Mouse (Mus musculus) lung, postnatal 0 days (tissue): Measurements from ENCODE around the gene Zbtb22.

ENCODE experiments used
- CTCF ChIP-seq: IDR thresholded peaks from 2 replicates; pipeline ENCODE4 v1.5.1; 2016; ENCODE audit warnings: antibody characterized with exemption, mild to moderate bottlenecking
- EP300 ChIP-seq: IDR thresholded peaks from 2 replicates; pipeline ENCODE4 v1.6.1; 2016; ENCODE audit warnings: antibody characterized with exemption, mild to moderate bottlenecking, control low read depth

DNA sequence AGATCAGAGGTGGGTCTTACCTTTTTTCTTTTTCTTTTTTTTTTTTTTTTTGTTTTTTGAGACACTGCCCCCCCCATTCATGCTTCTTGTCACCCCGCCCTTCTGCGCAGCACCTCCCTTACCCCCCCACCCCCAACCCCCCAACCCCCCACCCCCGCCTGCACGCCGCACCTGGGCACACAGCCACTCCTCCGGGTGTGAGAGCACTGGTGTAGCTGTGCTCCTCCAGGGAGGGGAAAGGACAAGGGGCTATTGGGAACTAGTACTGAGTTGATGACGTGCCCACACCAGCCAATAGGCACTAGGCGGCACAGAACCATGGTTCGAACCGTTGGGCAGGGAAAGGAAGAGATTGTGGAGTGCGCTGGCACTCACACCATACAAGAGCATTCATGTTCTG, 41.3 kb upstream of the Zbtb22 start:
- no peak for TF ChIP-seq CTCF
- TF ChIP-seq EP300, result no peak
